Mouse (Mus musculus): ENCODE results near the gene Col4a4.

Gene Col4a4

DNA sequence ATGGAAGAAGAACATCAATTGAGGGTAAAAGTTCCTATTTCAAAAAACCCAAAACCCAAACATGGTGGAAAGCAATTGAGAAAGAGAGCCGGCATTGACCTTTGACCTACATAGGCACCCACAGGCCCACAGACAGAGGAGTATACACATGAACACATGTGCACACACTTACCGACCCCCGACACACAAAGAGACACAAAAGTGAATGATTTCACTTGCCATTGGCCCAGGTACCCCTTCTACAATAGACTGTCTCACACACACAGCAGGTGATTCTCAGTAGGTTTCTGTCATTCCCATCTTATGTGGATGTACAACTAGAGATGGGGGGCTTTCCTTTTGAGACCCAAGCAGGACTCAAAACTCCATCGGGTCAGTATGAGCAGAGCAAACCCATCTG lies 110.8 kb downstream of the Col4a4 start:
- no peak for DNase-seq (ENCODE audit: low spot score in 2 of 2)

GRCm38 (mm10) chr1:82475254-82475653 lies 111.4 kb downstream of the Col4a4 start:
- DNase-seq (ENCODE audit: low spot score in 2 of 2) = no peak

DNA sequence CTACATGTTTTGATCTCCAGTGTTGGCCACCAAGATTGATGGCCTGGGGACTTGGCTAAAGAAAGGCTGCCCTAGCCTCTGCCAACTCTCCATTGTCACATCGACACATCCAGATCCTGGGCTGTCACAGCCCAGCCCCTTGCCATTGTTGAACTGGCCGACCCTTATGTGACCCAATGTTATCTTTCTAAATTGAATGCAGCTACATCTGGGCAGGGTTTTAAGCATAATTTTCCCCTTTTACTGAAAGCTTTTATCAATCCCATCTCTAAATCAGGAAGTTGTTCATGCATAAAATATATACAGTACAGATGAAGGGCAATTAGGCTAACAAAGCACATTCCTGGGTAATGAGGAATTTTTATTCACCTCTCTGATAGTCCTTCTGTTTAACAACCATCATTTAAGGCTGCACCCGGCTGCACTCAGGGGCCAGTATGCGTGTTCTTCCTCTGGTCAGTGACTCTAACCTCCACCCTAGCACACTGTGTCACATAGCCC lies 112.1 kb downstream of the Col4a4 start:
- DNase-seq (ENCODE audit: low spot score in 2 of 2) = no peak

GRCm38 (mm10) chr1:82473467-82473866 lies 113.2 kb downstream of the Col4a4 start:
- no peak for DNase-seq (ENCODE audit: low spot score in 2 of 2)

DNA sequence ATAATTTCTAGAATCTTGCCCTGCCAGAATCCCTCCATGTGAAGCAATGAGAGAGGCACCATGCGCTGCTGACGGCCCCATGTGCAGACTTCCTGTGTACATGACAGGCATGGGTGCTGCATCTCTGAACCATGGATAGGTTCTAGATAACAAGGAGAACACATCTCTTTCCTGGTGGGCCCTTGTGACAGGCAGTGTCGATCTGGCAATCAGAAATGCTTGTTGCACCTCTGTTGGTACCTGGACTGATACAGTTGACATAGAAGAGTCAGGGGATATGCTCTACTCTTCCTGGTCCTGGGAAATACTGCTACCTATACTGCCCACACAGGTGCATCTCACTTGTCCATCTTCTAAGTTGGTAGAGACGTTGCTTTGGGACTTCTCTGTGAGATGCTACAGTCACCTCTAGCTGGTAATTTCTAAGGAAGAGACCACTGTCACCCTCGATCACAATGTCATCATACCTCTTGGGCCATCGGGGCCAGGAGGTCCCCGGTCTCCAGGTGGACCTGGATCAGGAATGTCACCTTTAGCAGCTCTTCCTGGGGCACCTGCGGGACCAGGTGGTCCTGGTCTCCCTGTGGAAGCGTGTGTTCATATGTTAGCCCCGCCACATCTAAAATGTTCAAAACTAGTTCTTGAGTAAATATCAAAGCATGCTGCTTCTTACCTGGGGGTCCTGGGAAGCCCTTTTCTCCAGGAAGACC lies 116.0 kb downstream of the Col4a4 start:
- no peak for DNase-seq (ENCODE audit: low spot score in 2 of 2)

GRCm38 (mm10) chr1:82468872-82469271 lies 117.8 kb downstream of the Col4a4 start:
- no peak for DNase-seq (ENCODE audit: low spot score in 2 of 2)

GRCm38 (mm10) chr1:82465321-82465853 lies 121.3 kb downstream of the Col4a4 start:
- no peak for DNase-seq (ENCODE audit: low spot score in 2 of 2)

GRCm38 (mm10) chr1:82461041-82461440 lies 125.6 kb downstream of the Col4a4 start:
- no peak for DNase-seq (ENCODE audit: low spot score in 2 of 2)

DNA sequence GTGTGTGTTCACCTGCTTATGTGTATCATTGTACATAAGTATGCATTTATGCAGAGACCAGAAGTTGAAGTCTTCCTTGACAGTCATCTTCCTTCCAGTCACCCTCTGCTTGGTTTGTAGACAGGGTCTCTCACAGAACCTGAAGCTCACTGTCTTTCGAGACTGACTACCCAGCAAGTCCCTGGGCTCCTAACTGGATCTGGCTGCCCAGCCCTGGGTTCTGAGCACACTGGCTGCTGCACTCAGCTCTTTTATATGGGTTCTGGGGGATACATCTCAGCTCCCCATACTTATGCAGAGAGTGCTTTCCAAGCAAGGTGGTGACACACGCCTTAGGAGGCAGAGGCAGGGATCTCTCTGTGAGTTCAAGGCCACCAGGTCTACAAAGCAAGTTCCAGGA lies 126.7 kb downstream of the Col4a4 start:
- DNase-seq (ENCODE audit: low spot score in 2 of 2) = no peak

GRCm38 (mm10) chr1:82459350-82459749 lies 127.3 kb downstream of the Col4a4 start:
- DNase-seq (ENCODE audit: low spot score in 2 of 2) = no peak

GRCm38 (mm10) chr1:82454031-82454430 lies 132.6 kb downstream of the Col4a4 start:
- no peak for DNase-seq (ENCODE audit: low spot score in 2 of 2)

GRCm38 (mm10) chr1:82451927-82452651 lies 134.6 kb downstream of the Col4a4 start:
- peak in 1 of 2 experiments; percentile 2 for DNase-seq (ENCODE audit: low spot score in 2 of 2)

DNA sequence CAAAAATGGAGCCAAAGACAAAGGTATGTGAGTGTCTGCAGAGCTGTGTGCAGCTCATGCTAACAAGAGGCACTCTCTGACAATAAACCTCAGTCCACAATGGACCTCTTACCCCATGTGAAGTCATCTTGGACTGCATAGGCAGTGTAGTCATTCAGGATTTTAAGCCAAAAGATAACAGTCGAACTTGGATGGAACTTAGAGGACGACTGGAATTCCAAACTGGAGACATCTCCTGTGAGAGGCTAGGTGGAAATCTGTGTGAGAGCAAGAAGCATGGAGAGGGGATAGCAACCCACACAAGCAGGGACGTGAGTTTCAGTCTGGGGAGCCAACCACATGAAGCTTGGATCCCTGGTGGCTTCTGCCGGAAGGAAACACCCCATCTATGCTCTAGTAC lies 136.8 kb downstream of the Col4a4 start:
- DNase-seq (ENCODE audit: low spot score in 2 of 2) = no peak

GRCm38 (mm10) chr1:82446049-82446448 lies 140.6 kb downstream of the Col4a4 start:
- DNase-seq (ENCODE audit: low spot score in 2 of 2) = no peak

DNA sequence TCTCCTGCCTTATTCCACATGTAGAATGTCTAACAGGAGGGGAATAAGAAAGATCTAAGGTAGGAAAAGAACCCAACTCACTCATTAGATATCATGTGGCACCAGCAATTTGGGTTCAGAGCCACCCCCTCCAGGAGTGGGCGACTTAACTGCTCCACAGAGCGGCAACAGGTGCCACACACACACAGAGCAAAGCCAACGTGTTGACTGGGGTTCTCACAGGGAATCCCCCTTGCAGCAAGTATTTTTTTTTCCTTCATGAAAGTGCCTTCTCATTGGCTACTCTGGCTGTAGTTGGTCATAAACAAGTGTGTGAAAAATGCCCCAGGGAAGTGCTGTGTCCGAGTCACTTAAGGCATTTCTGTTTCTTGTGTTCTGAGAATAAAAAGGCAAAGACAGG lies 143.1 kb downstream of the Col4a4 start:
- no peak for DNase-seq (ENCODE audit: low spot score in 2 of 2)

- DNase-seq (ENCODE audit: low spot score in 2 of 2) = no peak
These were observed 146.5 kb downstream of the Col4a4 start for GRCm38 (mm10) chr1:82440123-82440522.

DNA sequence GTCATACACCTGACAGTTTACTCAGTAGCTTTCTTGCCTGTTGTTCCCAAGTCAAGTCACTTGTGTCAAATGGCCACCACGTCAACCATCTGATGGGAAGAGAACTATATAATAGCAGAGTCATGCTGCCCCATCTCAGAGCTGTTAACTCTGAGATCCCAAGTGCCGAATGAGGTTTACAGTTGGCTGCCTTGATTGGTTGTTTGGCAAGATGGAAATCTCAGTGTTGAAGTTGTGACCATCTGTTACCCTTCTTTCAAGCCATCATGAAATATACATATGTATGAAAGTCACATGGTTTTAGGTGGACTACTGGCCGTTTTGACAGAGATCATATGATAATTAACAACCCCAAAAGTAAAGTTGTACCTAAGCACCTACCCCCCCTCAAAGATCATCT lies 149.4 kb downstream of the Col4a4 start:
- DNase-seq (ENCODE audit: low spot score in 2 of 2) = no peak

DNA sequence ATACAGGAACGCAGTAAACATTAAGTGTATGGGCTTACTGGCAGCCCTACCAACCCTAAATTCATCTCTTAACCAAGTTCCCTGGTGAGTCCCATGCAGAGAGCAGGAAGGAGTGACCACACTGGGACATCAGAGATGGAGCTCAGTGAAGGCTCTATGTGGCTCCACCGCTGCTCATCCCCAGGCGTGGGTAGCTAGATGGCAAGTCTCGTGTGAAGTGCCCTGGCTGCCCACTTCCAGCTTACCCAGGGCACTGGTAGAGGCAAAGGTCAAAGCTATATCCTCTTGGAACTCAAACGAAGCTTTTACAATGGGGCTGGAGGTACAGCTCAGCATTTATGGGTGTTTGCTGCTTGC lies 153.0 kb downstream of the Col4a4 start:
- DNase-seq (ENCODE audit: low spot score in 2 of 2) = no peak

DNA sequence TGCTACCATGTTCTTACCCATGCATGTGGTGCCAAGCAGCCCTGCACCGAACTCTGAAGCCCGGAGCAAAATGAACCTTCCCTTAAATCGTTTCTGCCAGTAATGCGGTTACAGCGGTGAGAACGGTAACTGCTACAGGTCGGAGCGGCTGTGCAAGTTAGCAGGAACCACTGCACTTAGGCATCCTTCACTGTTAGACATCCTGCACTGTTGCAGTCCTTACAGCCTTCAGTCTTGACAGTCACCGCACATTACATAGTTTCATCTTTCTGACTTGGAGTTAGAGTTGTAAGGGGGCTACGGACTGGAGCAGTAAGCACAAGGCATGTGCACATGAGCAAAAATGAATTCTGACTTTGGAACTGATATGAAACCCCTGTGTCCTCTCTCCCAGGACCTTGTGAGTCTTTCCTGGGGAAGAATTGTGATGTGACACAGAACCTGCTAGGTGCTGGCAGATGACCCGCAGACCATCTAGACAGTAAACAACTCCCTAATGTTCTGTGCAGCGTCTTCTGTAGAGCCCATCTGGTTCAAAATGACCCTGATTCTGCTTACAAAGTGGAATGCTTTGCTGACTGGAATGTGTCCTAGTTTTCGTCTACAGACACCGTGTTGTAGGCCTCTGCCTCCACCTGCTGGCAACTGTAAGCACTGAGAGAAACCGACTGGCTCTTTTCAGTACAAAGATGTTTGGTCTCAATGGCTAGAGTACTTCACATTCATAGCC lies 153.6 kb downstream of the Col4a4 start:
- peak; percentile 8 to 86 for DNase-seq (ENCODE audit: low spot score in 2 of 2)

DNA sequence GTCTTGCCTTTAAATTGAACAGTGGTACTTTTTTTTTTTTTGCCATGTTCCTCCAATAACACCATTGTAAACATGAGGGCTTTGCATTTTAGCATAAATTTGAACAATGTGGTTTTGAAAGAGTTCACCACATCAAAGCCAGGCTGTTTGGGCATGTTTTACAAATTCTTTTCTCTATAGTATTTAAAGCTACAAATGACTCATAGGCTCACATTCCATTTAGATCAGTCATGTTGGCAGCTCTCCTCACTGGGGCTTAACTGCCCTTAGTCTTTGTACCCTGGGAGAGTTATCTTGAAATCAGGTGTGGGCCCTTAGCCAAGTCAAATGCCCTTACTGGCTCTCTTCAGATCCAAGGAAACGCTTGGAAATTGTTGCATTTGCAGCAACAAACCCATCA lies 157.6 kb downstream of the Col4a4 start:
- DNase-seq (ENCODE audit: low spot score in 2 of 2) = no peak

- DNase-seq (ENCODE audit: low spot score in 2 of 2) = no peak
These were observed 158.9 kb downstream of the Col4a4 start for GRCm38 (mm10) chr1:82427729-82428128.

- DNase-seq (ENCODE audit: low spot score in 2 of 2) = no peak
These were observed 171.0 kb downstream of the Col4a4 start for GRCm38 (mm10) chr1:82415641-82416040.

All from left cerebral cortex, adult 9 months (tissue).